Mouse (Mus musculus) left cerebral cortex, adult 6 months (tissue): Measurements from ENCODE around the gene Mocs3. TPM values are rescaled to one million over a fixed set of nuclear protein-coding genes. Genes with fewer than 3 reads are reported as not detected.

ENCODE experiments used
- long read RNA-seq, 2 experiments: library from polyadenylated mRNA; unstranded; transcript quantifications; one replicate each; pipeline ENCODE4 v2.0.0; 2019 to 2020
- polyA plus RNA-seq: library from polyadenylated mRNA; unstranded; fragments of <200 nt; fragmentation: Nextera tagmentation; gene quantifications from 2 replicates; pipeline ENCODE4 v1.2.3, GENCODE M21; 2021

Gene Mocs3
- polyA plus RNA-seq, result 1.9 and 18.4 TPM in 2 replicates
- long read RNA-seq, experiment 1, partial matches to known transcripts, result 0 of 2 reads
- long read RNA-seq, experiment 1, other reads (novel, unspliced or antisense), result 0 of 2 reads
- long read RNA-seq, experiment 2, result 0 reads

DNA sequence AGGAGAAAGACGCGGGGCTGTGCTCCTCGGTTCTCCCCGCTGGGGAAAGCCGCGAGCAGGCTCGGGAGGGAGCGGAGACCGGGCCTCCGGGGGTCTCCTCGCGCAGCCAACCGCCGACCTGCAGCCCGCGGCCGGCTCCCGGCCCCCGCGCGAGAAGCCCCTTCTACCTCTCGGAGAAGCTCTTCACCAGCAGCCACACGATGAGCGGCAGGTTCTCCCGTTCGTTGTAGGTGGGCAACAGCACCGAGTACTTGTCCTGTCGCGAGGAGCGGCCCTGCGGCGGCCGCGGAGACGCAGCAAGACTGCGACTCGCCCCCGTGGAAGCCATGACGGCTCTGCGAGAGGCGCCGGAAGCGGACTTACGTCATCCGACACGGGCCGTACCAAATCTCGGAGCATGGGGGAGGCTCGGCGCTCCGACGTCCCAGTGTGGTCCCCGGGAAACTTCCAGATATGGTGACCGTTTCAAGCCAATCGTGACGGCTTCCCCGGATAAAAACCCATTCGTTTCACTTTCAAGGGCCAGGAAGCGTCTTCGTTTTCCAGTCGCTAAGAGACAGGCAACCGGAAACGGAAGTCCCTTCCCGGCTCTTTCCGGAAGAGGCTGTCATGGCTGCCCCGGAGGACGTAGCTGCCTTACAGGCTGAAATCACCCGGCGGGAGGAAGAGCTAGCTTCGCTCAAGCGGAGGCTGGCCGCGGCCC, at the start of gene Mocs3, which contains the start of the genes Gm20716 and Dpm1:
TSS of gene Mocs3 (plus strand) at position 597 of the 703 bp plus-strand sequence.
TSS of gene Gm20716 (minus strand) at position 339 of the 703 bp plus-strand sequence.
TSS of gene Dpm1 (minus strand) at position 566 of the 703 bp plus-strand sequence.

DNA sequence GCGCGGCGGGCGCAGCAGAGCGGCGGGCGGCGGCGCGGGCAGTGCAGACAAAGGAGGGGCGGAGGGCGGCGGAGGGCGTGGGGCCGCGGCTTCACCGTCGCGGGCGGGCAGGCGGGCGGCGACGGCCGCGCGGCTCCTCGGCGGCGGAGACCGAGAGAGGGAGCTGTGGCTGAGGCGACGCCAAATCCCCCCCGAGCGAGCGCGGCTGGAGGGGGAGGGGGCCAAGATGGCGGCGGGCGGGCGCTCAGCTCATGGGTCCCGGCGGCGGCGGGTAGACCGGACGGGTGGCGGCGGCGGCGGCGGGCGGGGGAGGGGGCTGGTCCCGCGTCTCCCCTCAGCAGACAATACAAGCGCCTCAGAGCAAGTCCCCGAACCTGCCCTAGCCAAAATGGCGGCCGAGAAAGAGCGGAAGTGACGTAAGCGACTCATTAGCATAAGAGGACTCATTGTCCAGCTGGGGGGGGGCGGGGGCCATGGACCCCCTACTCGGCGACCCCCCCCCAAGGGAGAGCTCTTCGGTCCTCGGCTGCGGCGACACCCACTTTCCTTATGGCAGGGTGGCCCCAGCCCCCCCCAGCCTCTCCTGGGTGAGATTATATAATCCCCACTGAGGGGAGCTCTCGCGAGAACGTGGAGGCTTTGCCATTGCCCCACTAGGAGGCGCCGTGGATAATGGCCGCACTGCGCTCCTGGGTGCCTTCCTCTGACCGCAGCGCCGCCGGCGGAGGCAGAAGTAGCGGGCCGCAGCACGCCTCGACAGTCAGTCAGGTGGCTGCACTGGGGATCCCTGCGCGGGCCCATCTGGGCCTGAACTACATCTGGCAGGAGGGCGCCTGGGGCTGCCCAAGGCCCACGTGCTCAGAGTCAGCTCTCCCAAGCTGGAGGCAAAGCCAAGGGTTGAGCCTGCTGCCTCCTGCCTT, 23.4 kb upstream of the Mocs3 start, which contains the start of gene Adnp:
TSS of gene Adnp (minus strand) at position 388 of the 920 bp plus-strand sequence.

GRCm38 (mm10) chr2:168281582-168281981, 51.2 kb downstream of the Mocs3 start, which contains the start of gene Kcng1:
Gene Kcng1 (minus strand): TSS chr2:168281736.

Other genes starting within 250 kb of the Mocs3 start
- gene Ripor3, start 220.0 kb upstream of the Mocs3 start, polyA plus RNA-seq, result 0.05 and 0.09 TPM in 2 replicates
- gene Pard6b, start 149.6 kb upstream of the Mocs3 start, polyA plus RNA-seq, result 0.59 and 2.5 TPM in 2 replicates
- 0.09 and 8.8 TPM in 2 replicates for gene Adnp, start 23.5 kb upstream of the Mocs3 start, polyA plus RNA-seq
- 3.5 and 10.4 TPM in 2 replicates for gene Gm20716, start 258 bp upstream of the Mocs3 start, polyA plus RNA-seq
- 74.1 and 83.6 TPM in 2 replicates for gene Dpm1, start within 50 bp of the Mocs3 start, polyA plus RNA-seq
- gene Kcng1, start 51.1 kb downstream of the Mocs3 start, polyA plus RNA-seq, result 8.3 and 9.9 TPM in 2 replicates